Mouse (Mus musculus) neural tube, postnatal 0 days (tissue): Measurements from ENCODE around the gene Top3a. TPM values are rescaled to one million over a fixed set of nuclear protein-coding genes. Genes with fewer than 3 reads are reported as not detected.

Experiments
- microRNA-seq: library from miRNA; unstranded; fragments of <30 nt; microRNA quantifications from one replicate; pipeline ENCODE4, GENCODE M21; 2016
- polyA plus RNA-seq: library from polyadenylated mRNA; unstranded; fragments of >200 nt; fragmentation: Nextera tagmentation; extraction: Ambion mirVana; gene quantifications from 2 replicates; pipeline ENCODE4 v1.2.1, GENCODE M21; 2015

The Top3a gene
- 4.6 and 5.5 TPM in 2 replicates for polyA plus RNA-seq

GRCm38 (mm10) chr11:60776829-60777740 lies at the start of gene Top3a, which contains the start of gene Smcr8:
Gene Top3a, minus strand, starts transcription at chr11:60777365.
Gene Smcr8, plus strand, starts transcription at chr11:60777524.

GRCm38 (mm10) chr11:60811618-60812017 lies 34.5 kb upstream of the Top3a start, which contains the start of gene Shmt1:
Gene Shmt1, minus strand, starts transcription at chr11:60811718.

GRCm38 (mm10) chr11:60728260-60728761 lies 48.9 kb downstream of the Top3a start, which contains the start of gene Mief2:
Gene Mief2, plus strand, starts transcription at chr11:60728398.

GRCm38 (mm10) chr11:60726601-60727391 lies 50.4 kb downstream of the Top3a start, which contains the start of gene Flii:
Gene Flii, minus strand, starts transcription at chr11:60727263.

GRCm38 (mm10) chr11:60699524-60700075 lies 77.6 kb downstream of the Top3a start, which contains the start of gene Llgl1:
Gene Llgl1, plus strand, starts transcription at chr11:60699723.

Small RNAs within 50 kb of the gene (microRNA-seq; reads per million reads assigned to microRNA genes)
- gene Mir5100 = not detected

Other genes starting within 250 kb of the Top3a start
- 19.0 and 20.2 TPM in 2 replicates for gene Alkbh5, start 241.0 kb downstream of the Top3a start, polyA plus RNA-seq
- gene Llgl1, start 77.6 kb downstream of the Top3a start, polyA plus RNA-seq = 28.1 and 31.3 TPM in 2 replicates
- 51.7 and 59.7 TPM in 2 replicates for gene Flii, start 50.1 kb downstream of the Top3a start, polyA plus RNA-seq
- gene Mief2, start 49.0 kb downstream of the Top3a start, polyA plus RNA-seq = 22.4 and 22.6 TPM in 2 replicates
- 2.9 and 3.6 TPM in 2 replicates for gene Smcr8, start 159 bp upstream of the Top3a start, polyA plus RNA-seq
- 4.0 and 6.0 TPM in 2 replicates for gene Shmt1, start 34.4 kb upstream of the Top3a start, polyA plus RNA-seq
- gene Dhrs7b, start 53.3 kb upstream of the Top3a start, polyA plus RNA-seq = 36.0 and 38.9 TPM in 2 replicates
- gene Tmem11, start 101.9 kb upstream of the Top3a start, polyA plus RNA-seq = 49.8 and 60.0 TPM in 2 replicates
- gene Natd1, start 137.4 kb upstream of the Top3a start, polyA plus RNA-seq = 11.6 and 14.0 TPM in 2 replicates
- gene Map2k3, start 154.7 kb upstream of the Top3a start, polyA plus RNA-seq = 24.3 and 24.4 TPM in 2 replicates
- 3.2 and 4.3 TPM in 2 replicates for gene Kcnj12, start 245.2 kb upstream of the Top3a start, polyA plus RNA-seq